Mouse (Mus musculus): Measurements from ENCODE around the gene Satb2. TPM values are rescaled to one million over a fixed set of nuclear protein-coding genes. Genes with fewer than 3 reads are reported as not detected.
A peak's percentile ranks its signal among the peaks of the same experiment; 100 is the strongest.

The Satb2 gene
- 0.03 and 0.05 TPM in 2 replicates for polyA plus RNA-seq (2015; fragmentation: Nextera tagmentation; extraction: Ambion mirVana)

GRCm38 (mm10) chr1:56978151-56978700, at the start of gene Satb2:
Gene Satb2, minus strand, starts transcription at chr1:56978650.
- no peak within 1 kb of the TSS for H3K9ac ChIP-seq
- no peak for DNase-seq

GRCm38 (mm10) chr1:57018941-57019340, 40.5 kb upstream of the Satb2 start:
- no peaks in the 10 kb centered on the region for H3K9me3 ChIP-seq (replicated peaks)
- no peaks in the 10 kb centered on the region for H3K27me3 ChIP-seq
- no peaks in the 10 kb centered on the region for H3K36me3 ChIP-seq
- no peaks in the 10 kb centered on the region for H3K4me1 ChIP-seq (replicated peaks)
- ATAC-seq (ENCODE audit: low read depth) (no peak), DNase-seq (no peak)
- H3K4me3 ChIP-seq (replicated peaks), result no peak overlapping the region
- H3K4me2 ChIP-seq, result no peak overlapping the region
- H3K27ac ChIP-seq, result no peak overlapping the region
- no peak overlapping the region for H3K9ac ChIP-seq

More at GRCm38 (mm10) chr1:56978151-56978700, at the start of gene Satb2:
- Histone ChIP-seq H3K4me2 (peak within 1 kb of the TSS; percentile 21; the same call in 1 of the 2 replicates), H3K27ac (no peak within 1 kb of the TSS), H3K9me3 (replicated peaks) (no peaks in the 10 kb centered on the region), H3K4me1 (replicated peaks) (0 out of 2 replicates have a peak, but pooled peaks cover 4% of the 10 kb centered on the region), H3K36me3 (no peaks in the 10 kb centered on the region), H3K27me3 (peaks cover 90% of the 10 kb centered on the region), H3K4me3 (replicated peaks) (peak within 1 kb of the TSS; percentile 23; the same call in 1 of the 2 replicates)
- no peak for ATAC-seq (ENCODE audit: low read depth)
- WGBS (ENCODE audit: insufficient replicate concordance), result 2% methylated on average over 19 of the region's 19 CpGs

DNA sequence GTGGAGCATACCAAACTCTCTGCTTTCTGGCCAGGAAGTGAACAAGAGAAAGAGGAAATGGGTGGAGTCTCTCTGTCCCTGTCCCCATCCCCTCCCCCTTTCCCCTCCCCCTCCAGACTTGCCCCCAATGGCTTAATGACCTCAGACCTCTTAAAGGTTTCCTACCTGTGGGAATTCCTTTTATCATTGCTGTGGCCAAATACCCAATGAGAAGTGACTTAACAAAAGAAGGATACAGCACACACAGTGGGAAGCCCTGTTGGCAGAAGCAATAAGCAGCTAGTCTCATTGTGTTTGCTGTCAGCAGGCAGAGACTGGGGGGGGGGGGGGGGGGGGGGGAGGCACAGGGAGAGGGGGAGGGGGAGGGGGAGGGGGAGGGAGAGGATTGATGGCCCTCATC, 35.4 kb upstream of the Satb2 start:
- no peak for ATAC-seq (ENCODE audit: low read depth)
- Histone ChIP-seq H3K4me1 (replicated peaks) (no peaks in the 10 kb centered on the region), H3K4me2 (no peak overlapping the region), H3K27ac (no peak overlapping the region), H3K9ac (no peak overlapping the region), H3K27me3 (no peaks in the 10 kb centered on the region), H3K9me3 (replicated peaks) (no peaks in the 10 kb centered on the region), H3K36me3 (no peaks in the 10 kb centered on the region), H3K4me3 (replicated peaks) (no peak overlapping the region)
- no peak for DNase-seq

- Histone ChIP-seq H3K27me3 (no peaks in the 10 kb centered on the region), H3K36me3 (no peaks in the 10 kb centered on the region), H3K4me2 (no peak overlapping the region), H3K4me1 (replicated peaks) (no peaks in the 10 kb centered on the region), H3K4me3 (replicated peaks) (no peak overlapping the region), H3K9me3 (replicated peaks) (no peaks in the 10 kb centered on the region), H3K27ac (no peak overlapping the region), H3K9ac (no peak overlapping the region)
- 57% methylated on average over 4 of the region's 4 CpGs for WGBS (ENCODE audit: insufficient replicate concordance)
- ATAC-seq (ENCODE audit: low read depth) (no peak), DNase-seq (no peak)
These were observed 30.7 kb upstream of the Satb2 start for GRCm38 (mm10) chr1:57009171-57009570.

DNA sequence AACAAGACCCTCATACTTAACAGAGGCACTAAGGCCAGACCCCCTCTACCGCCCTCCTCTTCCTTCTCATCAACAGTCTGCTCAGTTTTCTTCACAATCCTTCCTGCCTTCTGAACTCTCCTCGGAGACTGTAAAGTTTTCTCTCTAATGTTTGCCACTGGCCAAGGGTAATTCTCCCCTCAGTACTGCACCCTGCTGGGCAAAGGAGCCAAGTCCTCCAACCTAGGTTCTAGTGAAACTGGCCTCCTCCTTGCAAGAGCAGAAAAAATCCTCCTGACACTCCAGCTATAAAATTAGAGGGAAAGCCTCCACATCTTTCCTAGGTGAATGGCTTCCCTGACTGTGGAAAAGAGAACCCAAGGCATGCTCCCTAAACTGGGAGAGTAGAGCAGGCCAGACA, 16.6 kb upstream of the Satb2 start:
- no peak overlapping the region for H3K27ac ChIP-seq
- no peak overlapping the region for H3K4me2 ChIP-seq
- WGBS (ENCODE audit: insufficient replicate concordance), result 44% methylated on average over 2 of the region's 2 CpGs
- no peak overlapping the region for H3K9ac ChIP-seq
- H3K4me3 ChIP-seq (replicated peaks), result no peak overlapping the region
- H3K4me1 ChIP-seq (replicated peaks), result no peaks in the 10 kb centered on the region
- H3K36me3 ChIP-seq, result no peaks in the 10 kb centered on the region
- H3K9me3 ChIP-seq (replicated peaks), result no peaks in the 10 kb centered on the region
- DNase-seq, result no peak
- ATAC-seq (ENCODE audit: low read depth), result no peak
- H3K27me3 ChIP-seq, result no peaks in the 10 kb centered on the region

- H3K4me3 ChIP-seq (replicated peaks), result no peak overlapping the region
- ATAC-seq (ENCODE audit: low read depth), result no peak
- no peak overlapping the region for H3K27ac ChIP-seq
- no peaks in the 10 kb centered on the region for H3K9me3 ChIP-seq (replicated peaks)
- H3K4me1 ChIP-seq (replicated peaks), result no peaks in the 10 kb centered on the region
- no peak overlapping the region for H3K4me2 ChIP-seq
- no peak overlapping the region for H3K9ac ChIP-seq
- H3K27me3 ChIP-seq, result peaks cover 3% of the 10 kb centered on the region; the same call in 1 of the 2 replicates
- H3K36me3 ChIP-seq, result no peaks in the 10 kb centered on the region
- WGBS (ENCODE audit: insufficient replicate concordance), result 7% methylated on average over 5 of the region's 5 CpGs
- no peak for DNase-seq
These were observed 13.9 kb upstream of the Satb2 start for GRCm38 (mm10) chr1:56992310-56992709.

GRCm38 (mm10) chr1:56991613-56992012, 13.2 kb upstream of the Satb2 start:
- Histone ChIP-seq H3K4me2 (no peak overlapping the region), H3K27me3 (peaks cover 8% of the 10 kb centered on the region; the same call in 1 of the 2 replicates), H3K4me3 (replicated peaks) (no peak overlapping the region), H3K9ac (no peak overlapping the region), H3K27ac (no peak overlapping the region), H3K9me3 (replicated peaks) (no peaks in the 10 kb centered on the region), H3K36me3 (no peaks in the 10 kb centered on the region), H3K4me1 (replicated peaks) (no peaks in the 10 kb centered on the region)
- DNase-seq, result no peak
- no peak for ATAC-seq (ENCODE audit: low read depth)
- WGBS (ENCODE audit: insufficient replicate concordance), result 33% methylated on average over 4 of the region's 4 CpGs

DNA sequence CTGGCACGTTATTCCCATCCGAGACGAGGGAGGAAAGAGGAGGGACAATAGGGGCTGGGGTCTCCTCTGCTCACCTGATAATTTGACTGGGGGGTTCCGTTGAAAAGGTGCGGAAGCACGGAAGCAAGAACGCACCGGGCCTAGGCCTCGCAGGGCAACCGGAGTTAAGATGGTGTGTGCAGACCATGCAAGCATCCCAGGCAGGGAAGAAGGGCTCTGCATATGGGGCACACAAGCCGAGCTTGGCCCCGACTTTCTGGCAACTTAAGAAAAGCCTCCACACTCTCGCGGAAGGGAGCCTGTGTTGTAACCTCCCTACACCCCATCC, 6.0 kb upstream of the Satb2 start:
- H3K9ac ChIP-seq, result no peak overlapping the region
- H3K27me3 ChIP-seq, result peaks cover 77% of the 10 kb centered on the region
- DNase-seq (no peak), ATAC-seq (ENCODE audit: low read depth) (no peak)
- no peaks in the 10 kb centered on the region for H3K9me3 ChIP-seq (replicated peaks)
- 0 out of 2 replicates have a peak, but pooled peaks cover 4% of the 10 kb centered on the region for H3K4me1 ChIP-seq (replicated peaks)
- no peak overlapping the region for H3K27ac ChIP-seq
- 16% methylated on average over 14 of the region's 14 CpGs for WGBS (ENCODE audit: insufficient replicate concordance)
- H3K36me3 ChIP-seq, result no peaks in the 10 kb centered on the region
- H3K4me2 ChIP-seq, result no peak overlapping the region
- no peak overlapping the region for H3K4me3 ChIP-seq (replicated peaks)

DNA sequence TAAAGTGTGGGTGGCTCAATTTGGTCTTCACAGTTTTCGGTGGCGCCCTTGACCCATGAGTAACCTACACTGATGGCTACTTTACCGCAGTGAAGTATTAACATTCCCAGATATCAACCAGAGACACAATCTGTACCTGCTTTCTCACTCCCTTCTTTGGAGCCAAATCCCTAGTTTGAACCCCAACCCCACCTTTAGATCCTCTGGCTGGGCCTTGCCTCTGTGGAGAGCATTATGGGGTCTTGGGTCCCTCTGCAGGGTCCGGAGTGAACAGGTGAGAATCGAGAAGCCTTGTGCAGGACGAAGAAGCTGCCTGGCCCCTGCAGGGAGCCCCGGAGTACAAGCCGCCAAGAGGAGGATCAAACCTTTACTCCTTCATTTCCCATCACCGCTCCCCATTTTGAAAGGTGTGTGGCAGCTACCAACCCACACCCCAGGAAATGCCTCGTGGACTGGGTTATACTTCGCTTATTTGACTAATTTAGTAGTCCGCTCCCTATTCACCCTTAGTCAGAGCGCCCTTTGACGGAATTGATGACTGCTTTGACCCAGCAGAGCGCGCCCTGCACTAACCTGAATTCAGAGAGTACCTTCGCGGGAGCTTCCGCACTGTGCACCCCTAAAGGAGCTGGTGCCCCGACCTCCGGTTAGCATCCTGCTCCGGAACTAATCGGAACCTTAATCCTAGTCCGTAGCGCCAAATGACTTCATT, 5.5 kb upstream of the Satb2 start:
- Histone ChIP-seq H3K27ac (no peak overlapping the region), H3K36me3 (no peaks in the 10 kb centered on the region), H3K9ac (no peak overlapping the region), H3K4me1 (replicated peaks) (0 out of 2 replicates have a peak, but pooled peaks cover 4% of the 10 kb centered on the region), H3K4me3 (replicated peaks) (no peak overlapping the region), H3K9me3 (replicated peaks) (no peaks in the 10 kb centered on the region), H3K27me3 (peaks cover 80% of the 10 kb centered on the region), H3K4me2 (no peak overlapping the region)
- ATAC-seq (ENCODE audit: low read depth), result no peak
- DNase-seq, result no peak
- WGBS (ENCODE audit: insufficient replicate concordance), result 8% methylated on average over 25 of the region's 25 CpGs

DNA sequence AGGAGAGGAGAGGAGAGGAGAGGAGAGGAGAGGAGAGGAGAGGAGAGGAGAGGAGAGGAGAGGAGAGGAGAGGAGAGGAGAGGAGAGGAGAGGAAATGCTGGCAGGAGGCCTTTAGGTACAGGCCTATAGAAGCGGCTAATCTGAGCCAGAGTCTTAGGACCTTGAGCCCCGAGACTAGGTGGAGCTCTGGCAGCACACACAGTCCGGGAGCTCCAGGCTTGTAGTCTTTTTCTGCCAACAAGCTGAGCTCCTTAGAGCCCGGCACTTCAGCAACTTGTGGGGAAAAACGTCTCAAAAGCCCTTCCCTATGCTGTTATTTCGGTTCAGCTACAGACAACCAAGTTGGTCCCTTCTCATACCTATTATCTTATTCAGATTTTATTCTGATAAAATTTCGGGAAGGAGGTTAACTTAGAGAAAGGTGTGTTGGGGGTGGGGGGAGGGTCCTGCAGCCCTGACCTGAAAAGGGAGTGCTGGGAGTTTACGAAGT, 4.7 kb upstream of the Satb2 start:
- 5% methylated on average over 8 of the region's 8 CpGs for WGBS (ENCODE audit: insufficient replicate concordance)
- no peak overlapping the region for H3K4me3 ChIP-seq (replicated peaks)
- H3K27me3 ChIP-seq, result peaks cover 87% of the 10 kb centered on the region
- H3K9me3 ChIP-seq (replicated peaks), result no peaks in the 10 kb centered on the region
- DNase-seq (no peak), ATAC-seq (ENCODE audit: low read depth) (no peak)
- 0 out of 2 replicates have a peak, but pooled peaks cover 4% of the 10 kb centered on the region for H3K4me1 ChIP-seq (replicated peaks)
- H3K36me3 ChIP-seq, result no peaks in the 10 kb centered on the region
- no peak overlapping the region for H3K4me2 ChIP-seq
- no peak overlapping the region for H3K27ac ChIP-seq
- no peak overlapping the region for H3K9ac ChIP-seq

DNA sequence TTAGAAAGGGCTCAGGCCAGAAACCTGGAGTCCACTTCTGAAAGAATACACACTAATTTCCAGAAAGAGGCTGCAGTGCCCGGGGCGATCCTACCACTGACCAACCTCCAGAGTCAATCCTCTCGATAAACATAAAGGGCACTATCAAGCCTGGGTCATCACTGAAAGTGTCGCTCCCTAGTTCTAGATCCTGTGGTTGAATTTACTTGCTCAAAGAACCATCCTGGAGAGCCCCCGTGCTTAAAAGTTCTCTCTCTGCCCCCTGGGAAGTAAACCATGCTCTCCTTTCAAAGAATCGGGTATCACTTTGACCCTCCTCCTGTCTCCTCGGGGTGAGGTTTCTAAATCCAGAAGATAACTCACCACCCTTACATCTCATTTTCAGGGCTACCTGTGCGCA, 4.2 kb upstream of the Satb2 start:
- H3K4me3 ChIP-seq (replicated peaks), result no peak overlapping the region
- 6% methylated on average over 8 of the region's 8 CpGs for WGBS (ENCODE audit: insufficient replicate concordance)
- H3K9ac ChIP-seq, result no peak overlapping the region
- no peak overlapping the region for H3K4me2 ChIP-seq
- H3K4me1 ChIP-seq (replicated peaks), result 0 out of 2 replicates have a peak, but pooled peaks cover 4% of the 10 kb centered on the region
- H3K9me3 ChIP-seq (replicated peaks), result no peaks in the 10 kb centered on the region
- no peak overlapping the region for H3K27ac ChIP-seq
- no peaks in the 10 kb centered on the region for H3K36me3 ChIP-seq
- no peak for DNase-seq
- peaks cover 93% of the 10 kb centered on the region for H3K27me3 ChIP-seq
- ATAC-seq (ENCODE audit: low read depth), result no peak

Data from liver, embryonic 13.5 days (tissue).